Mouse (Mus musculus) ovary, adult 18-20 months (tissue): Measurements from ENCODE around the gene Kmt2c.
A peak's percentile ranks its signal among the peaks of the same experiment; 100 is the strongest.
"Not testable (repeated sequence)": the region's sequence is repeated elsewhere in the genome, so short reads cannot be mapped to it uniquely, and the experiment has no call there.

Experiments
- DNase-seq: peaks from one replicate; pipeline ENCODE4 v3.0.0; 2022; ENCODE audit warnings: low spot score, mixed read lengths

The Kmt2c gene

GRCm38 (mm10) chr5:25515767-25516166, 17.2 kb upstream of the Kmt2c start, which contains the start of gene Cct8l1:
Cct8l1 (plus strand) TSS chr5:25516067.
- DNase-seq: no peak

GRCm38 (mm10) chr5:25506041-25506440, 7.5 kb upstream of the Kmt2c start:
- DNase-seq: no peak

- DNase-seq: no peak
These were observed 2.1 kb upstream of the Kmt2c start for GRCm38 (mm10) chr5:25500686-25501085.

- peak; percentile 94 for DNase-seq
These were observed 1.1 kb upstream of the Kmt2c start for GRCm38 (mm10) chr5:25499423-25500398.

- peak; percentile 68 for DNase-seq
These were observed 339 bp upstream of the Kmt2c start for GRCm38 (mm10) chr5:25498821-25499422.

- peak; percentile 20 for DNase-seq
These were observed 750 bp downstream of the Kmt2c start for GRCm38 (mm10) chr5:25497720-25498345.

- DNase-seq: no peak
These were observed 1.2 kb downstream of the Kmt2c start for GRCm38 (mm10) chr5:25497369-25497719.

GRCm38 (mm10) chr5:25496652-25497051, 1.9 kb downstream of the Kmt2c start:
- no peak for DNase-seq

GRCm38 (mm10) chr5:25478863-25479262, 19.7 kb downstream of the Kmt2c start:
- DNase-seq: no peak

- DNase-seq: no peak
These were observed 22.8 kb downstream of the Kmt2c start for GRCm38 (mm10) chr5:25475789-25476188.

GRCm38 (mm10) chr5:25472070-25472469, 26.5 kb downstream of the Kmt2c start:
- no peak for DNase-seq

- no peak for DNase-seq
These were observed 36.6 kb downstream of the Kmt2c start for GRCm38 (mm10) chr5:25461956-25462355.

GRCm38 (mm10) chr5:25455432-25455831, 43.2 kb downstream of the Kmt2c start:
- not testable (repeated sequence) for DNase-seq

GRCm38 (mm10) chr5:25452691-25453090, 45.9 kb downstream of the Kmt2c start:
- DNase-seq: no peak

- DNase-seq: no peak
These were observed 61.1 kb downstream of the Kmt2c start for GRCm38 (mm10) chr5:25437508-25437907.

GRCm38 (mm10) chr5:25436081-25436480, 62.5 kb downstream of the Kmt2c start:
- DNase-seq: peak; percentile 6

GRCm38 (mm10) chr5:25422576-25422975, 76.0 kb downstream of the Kmt2c start:
- no peak for DNase-seq

GRCm38 (mm10) chr5:25420601-25421000, 78.0 kb downstream of the Kmt2c start:
- no peak for DNase-seq

- no peak for DNase-seq
These were observed 83.2 kb downstream of the Kmt2c start for GRCm38 (mm10) chr5:25415382-25415781.

GRCm38 (mm10) chr5:25396727-25397126, 101.9 kb downstream of the Kmt2c start:
- DNase-seq: no peak

- DNase-seq: no peak
These were observed 105.9 kb downstream of the Kmt2c start for GRCm38 (mm10) chr5:25392655-25393054.

GRCm38 (mm10) chr5:25383581-25383980, 115.0 kb downstream of the Kmt2c start:
- DNase-seq: no peak

GRCm38 (mm10) chr5:25379188-25379587, 119.4 kb downstream of the Kmt2c start:
- DNase-seq: no peak
